Mouse (Mus musculus) kidney, embryonic 15.5 days (tissue): ENCODE data around the gene Nktr. TPM values are rescaled to one million over a fixed set of nuclear protein-coding genes. Genes with fewer than 3 reads are reported as not detected.

Experiments
- ATAC-seq: fragments of 200-750 bp; cut with Nextera tagmentation; replicated peaks from 2 replicates; pipeline ENCODE4 v1.8.0; 2017; ENCODE audit warnings: moderate TSS enrichment; ENCODE audit not compliant: low FRiP score
- H3K27ac ChIP-seq: fragments of 300-500 bp; sonication (generic); 2 replicates; pipeline ENCODE4 v1.5.1; 2015; ENCODE audit warnings: mild to moderate bottlenecking, inconsistent platforms
- H3K27me3 ChIP-seq: fragments of 300-500 bp; sonication (generic); 2 replicates; pipeline ENCODE4 v1.6.1; 2015; ENCODE audit warnings: inconsistent platforms
- H3K36me3 ChIP-seq: fragments of 300-500 bp; sonication (generic); 2 replicates; pipeline ENCODE4 v1.6.1; 2015; ENCODE audit warnings: inconsistent platforms
- H3K4me1 ChIP-seq: fragments of 300-500 bp; sonication (generic); 2 replicates; pipeline ENCODE4 v1.6.1; 2015; ENCODE audit warnings: inconsistent platforms
- H3K4me2 ChIP-seq: fragments of 300-500 bp; sonication (generic); 2 replicates; pipeline ENCODE4 v1.6.1; 2015; ENCODE audit warnings: moderate library complexity, mild to moderate bottlenecking, inconsistent platforms
- H3K4me3 ChIP-seq: fragments of 300-500 bp; sonication (generic); replicated peaks from 2 replicates; pipeline ENCODE4 v1.5.1; 2015; ENCODE audit warnings: mild to moderate bottlenecking, inconsistent platforms
- H3K9ac ChIP-seq: fragments of 300-500 bp; sonication (generic); 2 replicates; pipeline ENCODE4 v1.6.1; 2015; ENCODE audit warnings: mild to moderate bottlenecking, inconsistent platforms
- H3K9me3 ChIP-seq: fragments of 300-500 bp; sonication (generic); replicated peaks from 2 replicates; pipeline ENCODE4 v1.6.1; 2016; ENCODE audit warnings: inconsistent platforms
- WGBS: fragments of 180-500 bp; shearing (Covaris S2); methylation state at CpG from one replicate; pipeline ENCODE4 v1.1.7; 2015; ENCODE audit warnings: mixed read lengths; 5-methylcytosine and 5-hydroxymethylcytosine counted together
- polyA plus RNA-seq: library from polyadenylated mRNA; unstranded; fragments of >200 nt; fragmentation: Nextera tagmentation; extraction: Ambion mirVana; gene quantifications from 2 replicates; pipeline ENCODE4 v1.2.1, GENCODE M21; 2015

Nktr gene
- polyA plus RNA-seq, 1 experiment from 2014 or later: 59.6 TPM

DNA sequence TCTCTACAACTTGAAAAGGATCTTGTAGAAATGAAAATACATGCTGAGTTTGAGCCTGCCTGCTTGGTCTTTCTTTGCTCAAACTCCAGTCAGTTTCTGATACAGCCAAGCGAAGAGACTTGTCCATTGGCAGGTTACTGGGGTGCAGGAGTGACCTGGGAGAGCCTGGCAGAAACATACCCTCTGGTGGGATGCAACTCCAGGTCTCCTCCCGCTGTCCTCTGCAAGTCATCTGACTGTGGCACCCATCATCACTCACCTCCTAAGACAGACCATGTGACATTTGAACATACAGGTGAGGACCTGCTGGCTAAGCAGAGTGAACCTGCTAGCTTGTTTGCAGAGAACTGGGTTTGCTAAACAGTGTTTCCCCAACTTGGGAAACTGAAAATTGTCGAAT, 37.8 kb downstream of the Nktr start:
- no peak for ATAC-seq
- peaks cover 35% of the 10 kb centered on the region for H3K4me1 ChIP-seq
- H3K4me2 ChIP-seq: no peak overlapping the region
- peaks cover 54% of the 10 kb centered on the region for H3K36me3 ChIP-seq
- H3K9ac ChIP-seq: no peak overlapping the region
- no peaks in the 10 kb centered on the region for H3K9me3 ChIP-seq
- no peak overlapping the region for H3K27ac ChIP-seq
- no peak overlapping the region for H3K4me3 ChIP-seq
- no peaks in the 10 kb centered on the region for H3K27me3 ChIP-seq
- WGBS: 84% methylated on average over 3 of the region's 3 CpGs

GRCm38 (mm10) chr9:121757432-121757831, 38.5 kb downstream of the Nktr start:
- Histone ChIP-seq H3K4me2 (no peak overlapping the region), H3K27ac (no peak overlapping the region), H3K4me1 (peaks cover 38% of the 10 kb centered on the region), H3K9ac (no peak overlapping the region), H3K4me3 (no peak overlapping the region), H3K27me3 (no peaks in the 10 kb centered on the region), H3K36me3 (peaks cover 50% of the 10 kb centered on the region), H3K9me3 (no peaks in the 10 kb centered on the region)
- 60% methylated on average over 3 of the region's 3 CpGs for WGBS
- ATAC-seq: no peak

DNA sequence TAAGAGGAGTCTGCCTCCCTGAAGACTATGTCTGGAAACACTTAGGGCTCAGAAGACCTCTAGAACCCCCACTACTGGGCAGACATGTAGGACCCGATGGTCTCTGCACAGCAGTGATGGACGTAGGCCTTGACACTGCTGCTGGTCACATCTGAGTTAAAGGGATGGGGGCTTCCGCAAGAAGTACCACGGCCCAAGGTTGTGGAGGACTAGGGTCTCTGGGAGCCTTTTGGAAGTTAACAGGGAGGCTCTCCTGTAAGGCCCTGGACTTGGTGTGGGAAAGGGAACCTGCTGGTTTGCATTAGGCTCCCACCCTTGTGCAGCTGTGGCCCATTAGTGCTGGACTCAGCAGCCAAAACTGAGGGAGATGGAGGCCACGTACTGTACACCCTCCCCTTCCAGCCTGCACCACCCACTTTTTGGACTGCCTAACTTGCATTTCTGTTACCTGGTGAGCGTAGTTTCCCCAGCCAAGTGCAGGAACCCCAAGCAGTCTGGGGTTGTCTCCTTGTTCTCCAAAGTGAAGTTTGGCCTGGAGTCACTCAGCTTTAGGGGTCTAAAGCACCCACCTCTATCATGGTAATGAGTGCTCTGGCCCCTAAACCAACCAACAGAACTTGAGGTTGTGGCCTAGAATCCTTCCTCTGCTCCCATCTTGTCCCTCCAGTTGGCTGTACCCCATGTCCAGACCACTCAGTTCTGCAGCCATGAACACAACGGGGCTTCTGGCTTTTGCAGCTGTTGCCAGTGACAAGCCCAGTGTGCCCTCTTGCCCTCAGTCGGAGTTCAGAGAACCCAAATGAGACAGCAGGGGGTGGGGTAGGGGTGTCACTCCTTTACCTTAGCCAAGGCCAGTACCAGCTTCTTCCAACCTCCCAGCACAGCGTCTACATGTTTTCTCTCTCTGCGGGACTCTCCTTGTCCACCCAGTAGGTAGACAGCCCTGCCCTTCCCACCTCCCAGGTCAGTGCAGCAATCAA, 39.2 kb downstream of the Nktr start:
- Histone ChIP-seq H3K4me3 (peak overlapping the region; percentile 87), H3K27me3 (no peaks in the 10 kb centered on the region), H3K36me3 (peaks cover 52% of the 10 kb centered on the region), H3K4me1 (peaks cover 38% of the 10 kb centered on the region), H3K27ac (peak overlapping the region; percentile 91), H3K9ac (peak overlapping the region; percentile 79; the same call in 1 of the 2 replicates), H3K4me2 (peak overlapping the region; percentile 96), H3K9me3 (no peaks in the 10 kb centered on the region)
- 49% methylated on average over 10 of the region's 10 CpGs for WGBS
- ATAC-seq: no peak

DNA sequence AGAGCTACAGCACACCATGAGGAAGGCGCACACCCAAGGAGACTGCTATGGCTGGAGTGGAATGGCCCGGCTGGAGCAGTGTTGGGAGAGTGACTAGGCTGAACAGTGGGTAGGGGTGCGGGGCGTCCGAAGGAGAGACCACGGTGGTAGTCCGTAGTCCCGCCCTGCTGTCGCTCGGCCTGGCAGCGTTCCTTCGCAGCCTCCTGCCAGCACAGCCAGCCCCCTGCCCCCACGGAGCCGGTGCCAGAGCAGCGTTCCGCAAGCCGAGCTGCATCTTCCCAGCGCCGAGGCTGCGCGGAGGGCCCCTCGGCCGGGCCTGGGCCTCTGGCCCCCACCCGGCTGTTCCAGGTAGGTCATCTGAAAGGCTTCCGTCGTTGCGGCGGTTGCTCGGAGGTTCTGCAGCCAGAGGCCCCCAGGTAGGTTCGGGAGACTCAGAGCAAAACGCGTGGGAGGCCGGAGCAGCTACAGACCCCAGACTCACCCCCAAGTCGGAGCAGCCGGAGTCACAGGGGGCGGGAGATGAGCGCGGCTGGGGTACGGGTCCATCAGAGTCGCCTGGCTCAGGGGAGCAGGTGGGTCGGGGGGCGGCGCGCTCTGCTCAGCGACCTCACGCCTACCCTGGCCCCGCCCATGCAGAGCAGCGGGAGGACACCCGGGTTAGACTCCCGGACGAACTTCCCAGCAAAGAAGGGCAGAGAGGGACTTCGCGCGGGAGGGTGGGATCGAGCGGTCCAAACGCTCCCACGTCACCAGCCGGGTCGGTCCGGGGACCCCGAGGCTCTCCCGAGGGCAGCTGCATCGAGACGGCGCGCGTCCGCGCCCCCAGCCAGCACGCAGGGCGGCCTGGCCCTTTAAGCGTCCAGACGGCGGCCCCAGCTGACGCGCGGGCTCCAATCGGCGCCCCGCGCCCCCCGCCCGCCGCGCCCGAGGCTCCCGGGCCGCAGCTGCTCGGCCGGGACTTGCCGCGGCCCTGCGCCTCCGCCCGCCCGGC, 40.4 kb downstream of the Nktr start, which contains the start of gene Zfp651:
Gene Zfp651 (plus strand): TSS at position 240 of the 991 bp plus-strand sequence.
- no peaks in the 10 kb centered on the region for H3K27me3 ChIP-seq
- H3K9me3 ChIP-seq: no peaks in the 10 kb centered on the region
- peak within 1 kb of the TSS; percentile 87 for H3K4me3 ChIP-seq
- peak; percentile 83 for ATAC-seq
- peaks cover 51% of the 10 kb centered on the region for H3K36me3 ChIP-seq
- peak within 1 kb of the TSS; percentile 91 for H3K27ac ChIP-seq
- H3K9ac ChIP-seq: peak within 1 kb of the TSS; percentile 79
- under 1% methylated on average over 94 of the region's 97 CpGs for WGBS
- peak within 1 kb of the TSS; percentile 96 for H3K4me2 ChIP-seq
- peaks cover 38% of the 10 kb centered on the region for H3K4me1 ChIP-seq

GRCm38 (mm10) chr9:121760271-121761090, 41.5 kb downstream of the Nktr start:
- H3K4me2 ChIP-seq: peak overlapping the region; percentile 96
- 1% methylated on average over 43 of the region's 43 CpGs for WGBS
- H3K36me3 ChIP-seq: peaks cover 51% of the 10 kb centered on the region
- H3K9ac ChIP-seq: peak overlapping the region; percentile 79
- H3K4me3 ChIP-seq: peak overlapping the region; percentile 87
- H3K27ac ChIP-seq: peak overlapping the region; percentile 91
- ATAC-seq: peak; percentile 70
- no peaks in the 10 kb centered on the region for H3K27me3 ChIP-seq
- peaks cover 38% of the 10 kb centered on the region for H3K4me1 ChIP-seq
- no peaks in the 10 kb centered on the region for H3K9me3 ChIP-seq

GRCm38 (mm10) chr9:121761091-121761665, 42.2 kb downstream of the Nktr start:
- peak overlapping the region; percentile 87 for H3K4me3 ChIP-seq
- H3K36me3 ChIP-seq: peaks cover 51% of the 10 kb centered on the region
- H3K4me1 ChIP-seq: peaks cover 38% of the 10 kb centered on the region
- peak overlapping the region; percentile 79; the same call in 1 of the 2 replicates for H3K9ac ChIP-seq
- peak overlapping the region; percentile 96 for H3K4me2 ChIP-seq
- 71% methylated on average over 10 of the region's 10 CpGs for WGBS
- H3K27me3 ChIP-seq: no peaks in the 10 kb centered on the region
- ATAC-seq: no peak
- no peaks in the 10 kb centered on the region for H3K9me3 ChIP-seq
- H3K27ac ChIP-seq: peak overlapping the region; percentile 91

DNA sequence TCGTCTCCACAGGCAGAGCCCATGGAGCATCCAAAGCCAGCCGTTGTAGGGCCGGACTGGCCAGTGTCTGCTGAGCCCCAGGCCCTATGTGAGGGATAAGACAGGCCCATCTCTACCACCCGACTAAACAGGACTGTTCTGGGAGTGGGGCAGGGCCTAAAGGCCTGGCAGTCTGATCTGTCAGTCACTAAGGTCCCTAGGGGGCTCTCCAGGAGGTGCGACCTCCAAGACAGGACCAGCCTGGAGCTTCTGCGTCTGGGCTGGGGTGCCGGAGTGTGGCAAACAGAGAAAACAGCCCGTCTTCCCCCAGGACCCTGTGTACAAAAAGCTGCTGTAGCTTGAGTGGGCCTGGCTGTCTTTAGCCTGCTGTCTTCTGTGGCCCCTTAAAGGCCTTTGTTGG, 42.8 kb downstream of the Nktr start:
- Histone ChIP-seq H3K36me3 (peaks cover 52% of the 10 kb centered on the region), H3K4me3 (no peak overlapping the region), H3K27me3 (no peaks in the 10 kb centered on the region), H3K27ac (no peak overlapping the region), H3K4me1 (peaks cover 38% of the 10 kb centered on the region), H3K4me2 (no peak overlapping the region), H3K9me3 (no peaks in the 10 kb centered on the region), H3K9ac (no peak overlapping the region)
- no peak for ATAC-seq
- 71% methylated on average over 8 of the region's 8 CpGs for WGBS

- no peaks in the 10 kb centered on the region for H3K27me3 ChIP-seq
- WGBS: 84% methylated on average over 10 of the region's 10 CpGs
- no peak overlapping the region for H3K4me3 ChIP-seq
- H3K4me2 ChIP-seq: no peak overlapping the region
- no peak overlapping the region for H3K27ac ChIP-seq
- peaks cover 38% of the 10 kb centered on the region for H3K4me1 ChIP-seq
- H3K36me3 ChIP-seq: peaks cover 53% of the 10 kb centered on the region
- H3K9ac ChIP-seq: no peak overlapping the region
- ATAC-seq: no peak
- no peaks in the 10 kb centered on the region for H3K9me3 ChIP-seq
These were observed 43.3 kb downstream of the Nktr start for GRCm38 (mm10) chr9:121762248-121762647.

DNA sequence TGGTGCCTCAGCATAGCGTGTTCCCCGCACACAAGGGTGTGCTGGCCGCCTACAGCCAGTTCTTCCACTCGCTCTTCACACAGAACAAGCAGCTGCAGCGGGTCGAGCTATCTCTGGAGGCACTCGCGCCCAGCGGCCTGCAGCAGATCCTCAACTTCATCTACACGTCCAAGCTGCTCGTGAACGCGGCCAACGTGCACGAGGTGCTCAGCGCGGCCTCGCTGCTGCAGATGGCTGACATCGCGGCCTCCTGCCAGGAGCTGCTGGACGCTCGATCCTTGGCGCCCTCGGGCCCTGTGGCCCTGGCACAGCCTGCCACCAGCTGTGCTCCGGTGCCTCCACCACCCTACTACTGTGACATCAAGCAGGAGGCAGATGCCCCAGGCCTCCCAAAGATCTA, 43.8 kb downstream of the Nktr start:
- Histone ChIP-seq H3K36me3 (peaks cover 54% of the 10 kb centered on the region), H3K27me3 (no peaks in the 10 kb centered on the region), H3K4me1 (peaks cover 35% of the 10 kb centered on the region), H3K4me2 (no peak overlapping the region), H3K4me3 (no peak overlapping the region), H3K9me3 (no peaks in the 10 kb centered on the region), H3K9ac (no peak overlapping the region), H3K27ac (no peak overlapping the region)
- WGBS: 88% methylated on average over 25 of the region's 25 CpGs
- no peak for ATAC-seq

GRCm38 (mm10) chr9:121763716-121764115, 44.7 kb downstream of the Nktr start:
- Histone ChIP-seq H3K4me2 (no peak overlapping the region), H3K9me3 (no peaks in the 10 kb centered on the region), H3K27ac (no peak overlapping the region), H3K4me3 (no peak overlapping the region), H3K27me3 (no peaks in the 10 kb centered on the region), H3K9ac (no peak overlapping the region), H3K4me1 (peaks cover 25% of the 10 kb centered on the region), H3K36me3 (peaks cover 62% of the 10 kb centered on the region)
- no peak for ATAC-seq
- 91% methylated on average over 19 of the region's 19 CpGs for WGBS
